Mouse (Mus musculus) intestine, embryonic 14.5 days (tissue): ENCODE measurements around the gene Olfr1412. TPM values are rescaled to one million over a fixed set of nuclear protein-coding genes. Genes with fewer than 3 reads are reported as not detected.

ENCODE experiments used
- ATAC-seq: fragments of 200-750 bp; cut with Nextera tagmentation; replicated peaks from 2 replicates; pipeline ENCODE4 v1.8.0; 2017; ENCODE audit warnings: low read depth, moderate number of reproducible peaks, moderate TSS enrichment, moderate library complexity; ENCODE audit not compliant: low FRiP score, low TSS enrichment
- DNase-seq: peaks from one replicate; pipeline ENCODE4 v3.0.0-alpha.2; 2018; ENCODE audit warnings: low spot score
- H3K27ac ChIP-seq: fragments of 300-500 bp; sonication (generic); 2 replicates; pipeline ENCODE4 v1.5.1; 2014; ENCODE audit warnings: low read depth, mild to moderate bottlenecking, control low read depth
- H3K27me3 ChIP-seq: fragments of 300-500 bp; sonication (generic); replicated peaks from 2 replicates; pipeline ENCODE4 v1.6.1; 2014; ENCODE audit warnings: low read length, control low read depth; ENCODE audit not compliant: control insufficient read depth, insufficient read depth
- H3K36me3 ChIP-seq: fragments of 300-500 bp; sonication (generic); 2 replicates; pipeline ENCODE4 v1.6.1; 2014; ENCODE audit warnings: low read length, control low read depth; ENCODE audit not compliant: control insufficient read depth, insufficient read depth
- H3K4me1 ChIP-seq: fragments of 300-500 bp; sonication (generic); replicated peaks from 2 replicates; pipeline ENCODE4 v1.6.1; 2014; ENCODE audit warnings: low read length, control low read depth, mixed read lengths; ENCODE audit not compliant: control insufficient read depth, insufficient read depth
- H3K4me2 ChIP-seq: fragments of 300-500 bp; sonication (generic); 2 replicates; pipeline ENCODE4 v1.6.1; 2014; ENCODE audit warnings: low read length
- H3K4me3 ChIP-seq: fragments of 300-500 bp; sonication (generic); 2 replicates; pipeline ENCODE4 v1.5.1; 2014; ENCODE audit warnings: low read depth, low read length, control low read depth, mixed read lengths
- H3K9ac ChIP-seq: fragments of 300-500 bp; sonication (generic); 2 replicates; pipeline ENCODE4 v1.6.1; 2014; ENCODE audit warnings: mild to moderate bottlenecking, low read length
- H3K9me3 ChIP-seq: fragments of 300-500 bp; sonication (generic); 2 replicates; pipeline ENCODE4 v1.6.1; 2016; ENCODE audit warnings: low read length, control low read depth; ENCODE audit not compliant: control insufficient read depth
- WGBS: fragments of 180-500 bp; shearing (Covaris S2); extraction: QIAGEN DNeasy Blood & Tissue Kit; methylation state at CpG from one replicate; pipeline ENCODE4 v1.1.7; 2014; 5-methylcytosine and 5-hydroxymethylcytosine counted together
- polyA plus RNA-seq: library from polyadenylated mRNA; unstranded; fragments of >200 nt; fragmentation: Nextera tagmentation; extraction: Ambion mirVana; gene quantifications from 2 replicates; pipeline ENCODE4 v1.2.1, GENCODE M21; 2014

Gene Olfr1412
- not detected in 2 replicates for polyA plus RNA-seq

DNA sequence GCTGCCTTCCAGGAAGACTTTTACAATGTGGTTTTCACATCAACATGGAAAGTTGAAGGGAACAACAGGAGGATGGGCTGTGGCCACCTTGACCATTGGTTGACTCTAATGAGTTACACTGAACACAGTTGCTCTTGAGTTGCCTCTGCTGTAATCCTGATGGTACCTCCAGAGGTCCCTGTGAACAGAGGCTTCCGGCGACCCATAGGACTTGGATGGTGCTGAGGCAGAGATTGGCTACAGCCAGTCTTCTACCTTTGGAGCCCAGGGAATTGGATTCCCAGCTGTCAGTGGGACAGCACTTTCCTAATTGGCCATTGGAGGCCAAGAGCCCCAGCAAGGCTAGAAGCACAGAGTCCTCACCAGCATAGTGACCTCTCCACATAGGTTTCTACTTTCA, at the start of gene Olfr1412:
Gene Olfr1412 (plus strand): TSS at position 301 of the 400 bp plus-strand sequence.
- 75% methylated on average over 2 of the region's 2 CpGs for WGBS

GRCm38 (mm10) chr1:92536972-92537371, 48.6 kb upstream of the Olfr1412 start:
- Histone ChIP-seq H3K9me3 (no peaks in the 10 kb centered on the region), H3K36me3 (no peaks in the 10 kb centered on the region), H3K4me3 (no peak overlapping the region), H3K27me3 (no peaks in the 10 kb centered on the region), H3K4me2 (no peak overlapping the region), H3K4me1 (no peaks in the 10 kb centered on the region), H3K9ac (no peak overlapping the region), H3K27ac (no peak overlapping the region)
- ATAC-seq: no peak
- no peak for DNase-seq
- WGBS: 32% methylated on average over 5 of the region's 5 CpGs

More for the DNA sequence above, at the start of gene Olfr1412:
- no peaks in the 10 kb centered on the region for H3K27me3 ChIP-seq
- H3K4me2 ChIP-seq: no peak within 1 kb of the TSS
- no peaks in the 10 kb centered on the region for H3K4me1 ChIP-seq
- H3K36me3 ChIP-seq: no peaks in the 10 kb centered on the region
- no peak for ATAC-seq
- H3K9ac ChIP-seq: no peak within 1 kb of the TSS
- no peak within 1 kb of the TSS for H3K27ac ChIP-seq
- H3K9me3 ChIP-seq: no peaks in the 10 kb centered on the region
- no peak for DNase-seq
- H3K4me3 ChIP-seq: no peak within 1 kb of the TSS

DNA sequence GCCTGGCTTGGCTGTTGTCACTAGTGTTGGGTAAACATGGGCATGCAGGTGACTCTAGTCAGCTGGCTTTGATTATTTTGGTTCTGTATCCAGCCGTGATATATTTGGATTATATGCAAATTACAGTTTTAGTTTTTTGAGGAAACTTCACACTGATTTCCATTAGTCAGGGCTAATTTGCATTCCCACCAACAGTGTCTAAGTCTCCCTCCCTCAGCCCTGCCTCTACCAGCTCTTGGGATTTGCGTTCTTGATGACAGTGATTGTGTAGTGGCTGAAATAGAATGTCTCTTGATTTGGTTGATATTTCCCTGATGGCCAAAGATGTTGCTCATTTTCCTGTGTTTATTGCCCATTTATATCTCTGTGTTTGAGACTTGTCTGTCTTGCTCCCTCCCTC, 46.5 kb upstream of the Olfr1412 start:
- no peaks in the 10 kb centered on the region for H3K36me3 ChIP-seq
- no peak for ATAC-seq
- H3K4me2 ChIP-seq: no peak overlapping the region
- H3K27me3 ChIP-seq: no peaks in the 10 kb centered on the region
- H3K4me1 ChIP-seq: no peaks in the 10 kb centered on the region
- WGBS: 47% methylated on average over 2 of the region's 2 CpGs
- no peak overlapping the region for H3K4me3 ChIP-seq
- no peaks in the 10 kb centered on the region for H3K9me3 ChIP-seq
- H3K27ac ChIP-seq: no peak overlapping the region
- no peak overlapping the region for H3K9ac ChIP-seq
- DNase-seq: no peak

DNA sequence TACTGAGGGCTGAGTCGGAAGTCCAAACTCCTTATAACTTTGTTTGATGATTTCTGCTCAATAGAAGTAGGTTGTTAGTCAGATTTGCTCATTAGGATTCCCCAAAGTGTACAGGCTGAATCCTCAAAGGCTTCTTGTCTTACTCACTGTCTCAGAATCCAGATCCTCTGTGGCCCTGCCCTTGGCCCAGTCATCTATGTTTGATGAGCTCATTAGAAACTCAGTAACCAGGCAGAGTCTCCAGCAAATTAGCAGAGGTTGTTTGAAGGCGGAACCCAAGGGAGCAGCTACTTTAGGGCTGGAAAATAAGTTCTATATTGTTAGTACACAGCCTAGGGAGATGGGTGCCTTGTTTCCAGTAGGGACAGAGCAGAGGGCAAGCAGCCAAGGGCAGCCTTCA, 39.6 kb upstream of the Olfr1412 start:
- WGBS: 78% methylated on average over 2 of the region's 2 CpGs
- Histone ChIP-seq H3K4me3 (no peak overlapping the region), H3K4me1 (no peaks in the 10 kb centered on the region), H3K9ac (no peak overlapping the region), H3K9me3 (no peaks in the 10 kb centered on the region), H3K27me3 (no peaks in the 10 kb centered on the region), H3K27ac (no peak overlapping the region), H3K4me2 (no peak overlapping the region), H3K36me3 (no peaks in the 10 kb centered on the region)
- no peak for DNase-seq
- no peak for ATAC-seq

- 85% methylated on average over 3 of the region's 3 CpGs for WGBS
- no peak within 1 kb of the TSS for H3K4me3 ChIP-seq
- ATAC-seq: no peak
These were observed 14.6 kb upstream of the Olfr1412 start, which contains the start of gene Olfr1413 for GRCm38 (mm10) chr1:92571022-92571421. Olfr1413 (plus strand) TSS chr1:92571322.

GRCm38 (mm10) chr1:92594111-92594510, 8.5 kb downstream of the Olfr1412 start, which contains the start of gene Olfr1411:
Olfr1411 (plus strand) TSS chr1:92594411.
- H3K4me2 ChIP-seq: no peak within 1 kb of the TSS
- H3K4me3 ChIP-seq: no peak within 1 kb of the TSS
- H3K36me3 ChIP-seq: no peaks in the 10 kb centered on the region
- no peaks in the 10 kb centered on the region for H3K27me3 ChIP-seq
- ATAC-seq (no peak), DNase-seq (peak; percentile 31)
- H3K9me3 ChIP-seq: no peaks in the 10 kb centered on the region
- no peaks in the 10 kb centered on the region for H3K4me1 ChIP-seq
- H3K27ac ChIP-seq: no peak within 1 kb of the TSS
- H3K9ac ChIP-seq: no peak within 1 kb of the TSS

More at GRCm38 (mm10) chr1:92571022-92571421, 14.6 kb upstream of the Olfr1412 start, which contains the start of gene Olfr1413:
- Histone ChIP-seq H3K9me3 (no peaks in the 10 kb centered on the region), H3K27me3 (no peaks in the 10 kb centered on the region), H3K9ac (no peak within 1 kb of the TSS), H3K4me1 (no peaks in the 10 kb centered on the region), H3K36me3 (no peaks in the 10 kb centered on the region), H3K27ac (no peak within 1 kb of the TSS), H3K4me2 (no peak within 1 kb of the TSS)
- DNase-seq: no peak

DNA sequence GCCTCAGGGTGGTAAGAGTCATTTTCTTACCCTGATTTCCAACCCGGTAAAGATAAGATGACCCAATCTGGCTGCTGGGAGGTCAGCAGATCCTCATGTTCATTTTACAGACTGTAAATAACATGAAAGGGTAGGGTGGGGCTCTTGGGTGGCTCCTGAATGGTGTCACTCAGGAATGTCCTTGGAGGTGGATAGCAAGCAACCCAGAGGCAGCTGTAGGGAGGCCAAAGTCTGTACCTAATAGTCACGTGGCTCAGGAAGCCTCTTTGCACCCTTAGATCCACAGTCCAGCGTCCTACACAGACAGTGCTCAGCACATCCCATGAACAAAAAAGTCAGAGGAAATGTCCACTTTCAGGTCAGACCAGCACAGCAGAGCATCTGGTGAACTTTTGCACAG, 10.4 kb downstream of the Olfr1412 start:
- H3K4me3 ChIP-seq: no peak overlapping the region
- WGBS: 85% methylated on average over 3 of the region's 3 CpGs
- peak; percentile 46 for DNase-seq

GRCm38 (mm10) chr1:92605482-92605881, 19.9 kb downstream of the Olfr1412 start, which contains the start of gene Olfr1410:
Olfr1410 (plus strand) TSS chr1:92605782.
- Histone ChIP-seq H3K27ac (no peak within 1 kb of the TSS), H3K4me3 (no peak within 1 kb of the TSS), H3K9me3 (no peaks in the 10 kb centered on the region), H3K4me1 (no peaks in the 10 kb centered on the region), H3K27me3 (no peaks in the 10 kb centered on the region), H3K36me3 (no peaks in the 10 kb centered on the region), H3K4me2 (no peak within 1 kb of the TSS), H3K9ac (no peak within 1 kb of the TSS)
- WGBS: 93% methylated on average over 1 of the region's 1 CpGs
- ATAC-seq (no peak), DNase-seq (no peak)

More for the DNA sequence above, 10.4 kb downstream of the Olfr1412 start:
- Histone ChIP-seq H3K9ac (no peak overlapping the region), H3K27ac (no peak overlapping the region), H3K36me3 (no peaks in the 10 kb centered on the region), H3K4me2 (no peak overlapping the region), H3K9me3 (no peaks in the 10 kb centered on the region), H3K4me1 (no peaks in the 10 kb centered on the region), H3K27me3 (no peaks in the 10 kb centered on the region)
- no peak for ATAC-seq

GRCm38 (mm10) chr1:92607711-92608110, 22.1 kb downstream of the Olfr1412 start:
- no peaks in the 10 kb centered on the region for H3K4me1 ChIP-seq
- DNase-seq (peak; percentile 18), ATAC-seq (no peak)
- H3K36me3 ChIP-seq: no peaks in the 10 kb centered on the region
- WGBS: 79% methylated on average over 4 of the region's 4 CpGs
- no peak overlapping the region for H3K9ac ChIP-seq
- no peaks in the 10 kb centered on the region for H3K27me3 ChIP-seq
- H3K27ac ChIP-seq: no peak overlapping the region
- no peak overlapping the region for H3K4me2 ChIP-seq
- no peak overlapping the region for H3K4me3 ChIP-seq
- no peaks in the 10 kb centered on the region for H3K9me3 ChIP-seq
